Mouse (Mus musculus) spleen, adult 18-20 months (tissue): ENCODE results near the gene Cfap44.

Source experiments
- DNase-seq, 2 experiments: peaks; one replicate each; pipeline ENCODE4 v3.0.0; 2022; ENCODE audit warnings: mixed read lengths in 2 of 2

Gene Cfap44

DNA sequence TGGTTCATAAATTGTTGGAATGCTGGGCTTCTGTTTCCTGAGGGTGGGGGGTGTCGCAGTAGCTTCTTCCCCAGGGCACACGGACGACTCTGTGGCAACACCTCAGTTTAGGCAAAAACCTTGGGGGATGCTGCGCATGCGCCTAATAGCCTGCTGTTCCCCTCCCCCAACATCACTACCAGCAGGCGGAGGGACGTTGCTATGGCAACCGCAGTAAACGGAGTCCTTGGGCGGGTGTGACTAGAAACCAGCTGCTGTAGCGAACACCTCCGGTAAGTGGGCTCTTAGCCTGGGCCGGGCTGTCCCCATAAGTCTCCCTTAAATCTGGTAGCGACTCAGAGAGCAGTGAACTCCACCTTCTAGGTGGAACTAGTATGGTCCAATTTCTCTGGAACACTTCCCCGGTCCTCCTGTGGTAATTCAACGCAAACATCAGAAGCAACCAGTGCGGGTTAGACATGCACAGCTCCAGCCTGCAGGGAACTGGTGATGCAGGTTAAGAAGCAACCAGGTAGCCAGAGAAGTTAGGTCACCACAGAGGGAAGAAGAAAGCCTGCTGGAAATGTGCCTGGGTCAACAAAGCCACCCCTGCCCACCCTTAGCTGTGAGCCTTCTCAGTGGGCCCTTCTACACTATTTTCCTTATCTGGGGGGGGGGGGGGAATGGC is at the start of gene Cfap44:
Gene Cfap44 (plus strand): TSS at position 220 of the 667 bp plus-strand sequence.
- DNase-seq = peak in 1 of 2 experiments; percentile 3

GRCm38 (mm10) chr16:44347071-44347901 is 47.3 kb upstream of the Cfap44 start, which contains the start of gene Spice1:
Gene Spice1 (plus strand): TSS chr16:44347121.
- DNase-seq = peak; percentile 91 to 97

DNA sequence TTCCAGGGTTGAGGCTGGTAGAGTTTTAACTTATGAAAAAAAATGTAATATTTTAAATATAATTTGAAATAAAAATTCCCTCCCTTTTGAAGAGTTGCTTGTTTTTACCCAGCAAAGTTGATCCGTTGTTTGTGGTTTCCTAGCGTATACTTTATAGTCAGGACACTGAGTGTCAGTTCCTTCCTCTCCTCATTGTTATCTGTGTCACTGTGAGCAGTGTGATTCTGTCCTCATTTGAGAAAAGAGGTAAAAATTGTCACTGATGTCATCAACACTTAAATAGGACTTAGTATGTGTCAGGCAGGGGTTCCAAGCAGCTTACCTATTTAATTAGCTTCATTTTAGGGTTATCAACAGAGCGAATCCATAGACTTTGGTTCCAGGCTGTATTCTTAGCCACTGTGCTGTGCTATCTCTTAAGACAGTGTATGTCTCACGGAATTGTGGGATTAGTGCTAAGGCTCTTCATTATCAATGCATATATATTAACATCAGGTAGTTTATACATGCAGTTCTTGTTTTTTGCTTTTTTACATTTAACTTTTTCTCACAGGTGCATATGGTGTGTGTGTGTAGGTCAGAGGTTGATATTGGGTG is 44.7 kb upstream of the Cfap44 start:
- DNase-seq = no peak

DNA sequence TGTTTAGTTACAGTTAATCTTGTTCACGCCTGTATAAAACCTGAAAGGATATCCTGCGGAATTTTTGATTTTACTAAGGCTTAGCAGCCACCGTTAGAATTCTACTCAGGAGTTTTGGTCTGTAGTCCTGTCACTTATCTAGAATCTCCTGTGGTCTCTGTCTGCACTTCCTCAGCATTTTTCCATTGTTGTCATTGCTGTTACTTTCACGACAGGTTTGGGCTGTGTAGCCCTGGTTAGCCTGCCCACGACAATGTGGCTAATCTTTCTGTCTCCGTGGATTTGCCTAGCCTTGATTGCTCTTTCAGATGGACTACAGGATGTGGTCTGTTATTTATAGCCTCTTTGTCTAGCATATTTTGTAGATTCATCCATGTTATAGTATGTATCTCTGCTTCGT is 38.3 kb upstream of the Cfap44 start:
- DNase-seq = no peak

DNA sequence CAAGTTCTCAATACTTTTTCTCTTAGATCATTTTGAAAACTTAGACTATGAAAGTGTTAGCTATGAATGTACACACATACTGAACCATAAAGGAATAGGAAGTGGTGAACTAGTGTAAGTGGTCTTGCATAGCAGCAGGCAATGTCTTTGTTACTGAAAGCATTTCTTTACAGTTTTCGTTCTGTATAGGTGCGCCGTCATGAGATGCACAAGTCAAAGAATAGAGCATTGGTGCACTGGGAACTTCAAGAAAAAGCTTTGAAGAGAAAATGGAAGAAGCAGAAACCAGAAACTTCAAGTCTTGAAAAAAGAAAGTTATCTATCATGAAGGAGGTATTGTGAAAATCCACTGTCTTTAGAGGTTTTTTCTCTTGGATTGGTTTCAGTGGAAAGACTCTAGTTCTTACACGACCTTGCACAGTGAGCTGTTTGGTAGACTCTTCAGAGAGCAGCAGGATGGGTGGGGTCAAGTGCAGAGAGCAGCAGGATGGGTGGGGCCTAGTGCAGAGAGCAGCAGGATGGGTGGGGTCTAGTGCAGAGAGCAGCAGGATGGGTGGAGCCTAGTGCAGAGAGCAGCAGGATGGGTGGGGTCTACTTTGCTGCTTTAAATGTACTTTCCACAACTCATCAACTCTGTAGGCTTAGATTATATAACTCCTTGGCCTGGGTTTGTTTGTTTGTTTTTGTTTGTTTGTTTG is 36.9 kb upstream of the Cfap44 start:
- peak; percentile 44 to 59 for DNase-seq

DNA sequence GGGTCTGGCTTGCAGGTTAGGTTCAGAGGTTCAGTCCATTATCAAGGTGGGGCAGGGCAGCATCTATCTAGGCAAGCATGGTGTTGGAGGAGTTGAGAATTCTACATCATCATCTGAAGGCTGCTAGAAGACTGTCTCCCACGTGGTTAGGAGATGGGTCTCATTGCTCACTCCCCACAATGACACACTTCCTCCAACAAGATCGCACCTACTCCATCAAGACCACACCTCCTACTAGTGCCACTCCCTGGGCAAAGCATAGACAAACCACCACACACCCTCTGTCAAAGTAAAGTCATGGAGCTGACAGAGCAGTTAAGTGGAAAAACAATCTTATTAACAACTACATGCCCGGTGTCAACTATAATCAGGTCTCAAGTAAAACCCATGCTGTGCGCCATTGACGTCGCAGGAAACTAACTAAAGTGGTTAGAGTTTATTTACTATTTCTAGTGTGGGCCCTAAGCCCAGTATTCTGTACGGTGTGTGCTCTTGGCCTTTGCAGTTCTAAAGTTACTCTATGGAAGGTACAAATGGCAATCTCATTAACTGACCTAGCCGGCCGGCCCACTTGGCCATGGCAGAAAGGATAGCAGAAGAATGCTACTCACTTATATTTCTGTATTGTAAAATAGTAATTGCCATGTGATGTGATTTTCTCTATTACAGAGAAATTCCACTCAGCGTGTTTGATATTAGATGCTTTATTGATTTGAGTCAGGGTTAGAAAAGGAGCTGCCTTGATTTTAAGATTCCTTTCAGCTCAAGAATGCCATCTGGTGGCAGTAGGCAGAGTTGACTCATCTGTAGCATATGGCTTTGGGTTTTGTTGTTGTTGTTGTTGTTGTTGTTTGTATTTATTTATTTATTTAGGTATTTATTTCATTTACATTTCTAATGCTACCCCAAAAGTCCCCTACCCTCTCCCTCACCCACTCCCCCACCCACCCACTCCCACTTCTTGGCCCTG is 32.4 kb upstream of the Cfap44 start:
- peak in 1 of 2 experiments; percentile 24 for DNase-seq

DNA sequence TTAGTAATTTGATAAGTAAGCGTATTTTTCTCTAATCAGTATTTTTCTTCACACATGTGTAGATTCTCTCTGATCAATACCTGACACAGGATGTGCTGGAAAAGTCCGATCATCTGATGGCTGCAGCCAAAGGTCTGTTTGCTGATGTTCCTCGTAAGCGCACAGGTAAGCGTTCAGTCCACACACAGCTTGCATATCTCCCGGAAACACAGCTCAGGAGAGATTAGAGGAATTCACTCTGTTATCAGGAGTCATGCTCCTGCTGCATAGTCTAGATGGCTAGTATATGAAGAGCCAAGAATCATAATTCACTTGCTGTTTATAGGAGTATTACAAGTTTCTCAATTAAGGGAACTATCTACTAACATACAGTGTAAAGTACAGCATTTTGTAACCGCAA is 29.1 kb upstream of the Cfap44 start:
- DNase-seq = no peak

DNA sequence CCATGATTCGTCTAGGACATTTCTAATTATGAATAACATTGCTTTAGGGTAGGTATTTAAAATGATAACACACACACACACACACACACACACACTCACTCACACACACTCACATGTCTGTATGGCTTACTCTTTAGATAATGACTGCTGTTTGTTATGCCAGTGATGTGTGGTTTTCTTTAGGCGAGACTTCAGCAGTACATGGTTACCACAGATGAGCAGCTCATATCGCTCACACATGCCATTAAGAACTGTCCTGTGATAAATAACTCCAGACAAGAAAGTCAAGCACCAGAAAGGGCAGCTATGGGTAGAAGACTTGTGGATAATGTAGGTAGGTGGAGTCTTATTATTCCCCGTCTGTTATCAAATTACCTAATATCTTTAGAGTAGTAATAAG is 19.1 kb upstream of the Cfap44 start:
- DNase-seq = no peak

- DNase-seq = no peak
These were observed 14.6 kb upstream of the Cfap44 start for GRCm38 (mm10) chr16:44380006-44380405.

GRCm38 (mm10) chr16:44381578-44381977 is 13.0 kb upstream of the Cfap44 start:
- no peak for DNase-seq

DNA sequence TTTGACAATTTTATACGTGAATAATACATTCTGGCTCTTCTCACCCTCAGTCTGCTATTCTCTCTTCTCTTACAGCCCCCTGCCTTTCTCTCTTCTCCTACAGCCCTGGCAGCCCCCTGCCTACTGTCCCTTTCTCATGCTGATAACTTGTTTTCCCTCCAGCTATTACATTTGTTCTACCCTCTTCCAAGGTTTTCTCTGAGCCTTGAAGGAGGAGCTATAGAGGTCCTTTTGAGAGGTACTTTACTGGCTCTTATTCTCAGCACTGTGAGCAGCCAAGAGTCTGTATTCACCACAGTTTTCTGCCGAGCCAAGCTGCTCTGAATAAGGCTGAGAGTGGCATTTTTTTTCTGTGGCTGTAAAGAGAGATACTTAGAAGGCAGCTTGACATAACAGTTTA is 11.0 kb upstream of the Cfap44 start:
- DNase-seq = no peak

- no peak for DNase-seq
These were observed 10.3 kb upstream of the Cfap44 start for GRCm38 (mm10) chr16:44384251-44384650.

DNA sequence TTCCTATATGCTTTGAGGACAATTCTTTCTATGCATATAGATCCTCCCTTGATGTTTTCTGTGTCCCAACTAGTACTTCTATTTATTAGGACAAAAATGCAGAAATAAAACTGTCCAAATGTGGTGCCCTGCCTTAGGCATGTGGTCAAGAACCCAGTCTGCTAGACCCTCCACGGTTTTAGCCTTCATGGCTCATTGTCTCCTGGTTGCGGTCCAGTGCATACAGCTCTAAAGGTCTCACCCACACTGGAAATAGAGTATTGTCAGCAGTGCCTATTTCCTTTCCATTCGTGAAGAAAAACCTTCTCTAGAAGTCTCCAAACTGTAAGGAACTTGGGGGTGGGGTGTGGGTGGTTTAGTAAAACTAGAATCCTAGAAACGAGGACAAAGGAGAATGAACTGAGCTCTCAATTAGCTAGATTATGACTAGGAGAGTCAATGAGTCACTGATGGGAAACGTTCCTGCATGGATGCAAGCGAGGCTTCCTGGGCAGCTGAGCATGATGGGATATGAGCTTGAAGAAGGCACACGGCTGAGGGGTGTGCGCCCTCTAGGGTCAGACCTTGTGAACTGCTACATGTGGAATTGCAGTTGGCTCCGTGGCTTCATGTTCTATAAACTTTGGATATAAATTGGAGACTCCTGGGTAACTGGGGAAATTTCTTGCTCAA is 2.6 kb upstream of the Cfap44 start:
- DNase-seq = peak in 1 of 2 experiments; percentile 9

- DNase-seq = no peak
These were observed 10.3 kb downstream of the Cfap44 start for GRCm38 (mm10) chr16:44404933-44405332.

- DNase-seq = no peak
These were observed 12.6 kb downstream of the Cfap44 start for GRCm38 (mm10) chr16:44407211-44407610.

GRCm38 (mm10) chr16:44408290-44408689 is 13.7 kb downstream of the Cfap44 start:
- no peak for DNase-seq

GRCm38 (mm10) chr16:44410176-44410575 is 15.6 kb downstream of the Cfap44 start:
- DNase-seq = no peak

DNA sequence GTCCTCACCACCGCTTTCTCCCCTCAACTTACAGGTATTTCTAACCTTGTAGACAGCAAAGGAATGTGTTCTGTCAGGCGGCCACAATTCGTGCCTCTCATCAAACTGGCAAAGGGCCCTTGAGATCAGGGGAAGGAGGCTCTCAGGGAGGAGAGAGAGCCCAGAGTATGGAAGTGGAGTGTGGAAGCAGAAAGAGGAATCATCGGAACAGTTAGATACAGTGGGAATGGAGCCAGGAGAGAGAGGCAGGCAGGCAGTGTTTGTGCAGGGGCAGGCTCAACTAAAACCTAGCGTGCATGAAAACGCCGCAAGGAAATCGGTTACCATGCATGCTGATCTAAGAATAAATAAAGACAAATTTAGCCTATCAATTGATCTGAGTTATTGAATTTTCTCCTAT is 23.0 kb downstream of the Cfap44 start:
- no peak for DNase-seq

GRCm38 (mm10) chr16:44421735-44422134 is 27.1 kb downstream of the Cfap44 start:
- no peak for DNase-seq

DNA sequence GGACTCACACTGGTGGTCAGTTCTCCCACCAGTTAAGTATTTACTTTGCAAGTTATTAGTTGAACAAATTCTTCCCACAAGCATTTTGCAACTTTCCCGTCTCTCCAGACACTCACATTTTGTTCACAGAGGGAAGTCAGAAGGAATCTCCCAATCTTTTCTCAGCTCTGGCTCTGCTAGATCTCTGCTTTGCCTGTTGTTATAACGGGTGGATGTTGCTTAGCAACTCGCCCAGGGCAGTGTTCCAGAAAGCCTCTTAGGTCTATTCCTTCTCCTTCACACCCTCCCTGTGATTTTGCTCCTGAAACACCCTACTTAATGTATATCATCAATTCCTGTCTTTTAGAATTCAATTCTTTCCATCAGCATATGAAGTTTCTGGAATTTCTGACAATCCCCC is 28.9 kb downstream of the Cfap44 start:
- DNase-seq = no peak

GRCm38 (mm10) chr16:44428456-44428855 is 33.9 kb downstream of the Cfap44 start:
- no peak for DNase-seq
